Mouse (Mus musculus) monocyte, adult 2 months (primary cell): Measurements from ENCODE around the gene C1ra.
"Not testable (repeated sequence)": the region's sequence is repeated elsewhere in the genome, so short reads cannot be mapped to it uniquely, and the experiment has no call there.

Experiments
- DNase-seq, 2 experiments: peaks; one replicate each; pipeline ENCODE4 v3.0.0; 2022; ENCODE audit warnings: low spot score in 2 of 2, low read depth in 1 of 2

C1ra gene

GRCm38 (mm10) chr6:124541176-124541575 is 29.0 kb downstream of the C1ra start:
- DNase-seq = not testable (repeated sequence)

DNA sequence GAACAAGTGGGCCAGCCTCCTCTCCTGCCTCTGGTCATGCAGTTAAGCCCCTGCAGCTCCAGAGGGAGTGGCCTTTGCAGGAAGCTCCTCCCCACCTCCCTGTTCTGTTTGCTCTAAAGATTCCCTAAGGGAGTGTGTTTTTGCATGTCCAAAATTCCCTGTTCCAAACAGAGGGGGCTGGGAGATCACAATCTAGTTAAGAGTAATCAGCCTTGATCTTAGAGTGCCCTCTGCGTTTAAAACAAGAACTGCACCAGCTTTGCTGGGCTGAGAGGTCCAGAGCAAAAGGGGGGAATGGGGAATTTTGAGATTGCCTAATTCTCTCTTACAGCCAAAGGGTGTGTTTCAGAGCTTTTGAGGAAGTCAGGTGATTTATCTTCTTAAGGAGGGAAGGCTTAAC is 30.1 kb downstream of the C1ra start, which contains the start of gene C1s1:
TSS of gene C1s1 (minus strand) at position 76 of the 400 bp plus-strand sequence.
- DNase-seq = peak; percentile 12 to 24

DNA sequence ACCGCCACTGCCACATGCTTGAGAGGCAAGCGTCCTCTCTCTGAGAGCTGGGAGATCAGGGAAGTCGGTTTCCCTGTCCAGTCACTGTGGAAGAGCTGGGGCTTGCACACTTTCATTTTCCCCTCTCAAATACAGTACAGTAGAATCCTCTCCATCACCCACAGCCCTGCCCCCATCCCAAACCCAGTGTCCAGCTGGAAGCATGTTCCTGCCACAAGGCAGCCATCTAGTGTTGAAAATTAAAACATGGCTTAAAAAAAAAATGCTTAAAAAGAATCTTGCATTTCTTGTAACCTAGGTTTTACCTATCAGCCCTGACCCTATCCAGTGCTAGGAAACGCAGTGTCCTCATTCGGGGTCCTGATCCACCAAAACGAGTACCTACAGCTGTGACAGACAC is 32.3 kb downstream of the C1ra start:
- no peak for DNase-seq

GRCm38 (mm10) chr6:124545425-124545824 is 33.2 kb downstream of the C1ra start:
- DNase-seq = no peak

DNA sequence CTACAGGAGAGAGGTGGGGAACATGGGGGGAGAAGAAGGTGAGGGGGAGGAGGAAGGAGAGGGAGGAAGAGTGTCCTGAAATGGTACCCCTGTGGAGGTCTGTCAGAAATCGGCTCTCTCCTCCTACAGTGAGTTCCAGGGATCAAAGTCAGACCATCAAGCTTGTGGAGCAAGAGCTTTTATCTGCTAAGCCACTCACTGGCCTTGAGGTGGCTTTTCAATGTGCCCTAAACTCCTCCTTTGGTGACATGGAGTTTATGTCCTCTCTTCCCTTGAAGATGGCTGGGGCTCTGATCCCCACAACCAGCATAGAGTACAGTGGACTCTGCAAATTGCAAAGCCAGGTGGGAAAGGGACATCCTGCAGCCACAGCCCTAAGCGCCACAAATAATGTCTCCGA is 35.8 kb downstream of the C1ra start:
- not testable (repeated sequence) for DNase-seq

GRCm38 (mm10) chr6:124549023-124549550 is 36.9 kb downstream of the C1ra start:
- no peak for DNase-seq

- no peak for DNase-seq
These were observed 40.6 kb downstream of the C1ra start for GRCm38 (mm10) chr6:124552766-124553165.

DNA sequence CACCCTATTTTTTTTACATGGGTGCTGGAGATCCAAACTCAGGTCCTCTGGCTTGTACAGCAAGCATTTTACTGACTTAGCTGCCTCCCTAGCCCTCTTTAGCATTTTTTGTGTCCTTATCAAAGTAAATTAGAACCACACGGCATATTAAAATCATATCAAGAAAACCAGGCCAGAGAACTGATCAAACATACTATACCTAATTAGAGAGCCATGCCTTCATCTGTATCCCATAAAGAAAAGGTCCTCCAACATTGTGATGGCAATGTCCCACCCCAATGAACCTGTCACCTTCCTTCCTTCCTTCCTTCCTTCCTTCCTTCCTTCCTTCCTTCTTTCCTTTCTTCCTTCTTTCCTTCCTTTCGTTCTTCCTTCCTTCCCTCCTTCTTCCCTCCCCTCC is 43.8 kb downstream of the C1ra start:
- not testable (repeated sequence) for DNase-seq

- not testable (repeated sequence) for DNase-seq
These were observed 49.0 kb downstream of the C1ra start for GRCm38 (mm10) chr6:124561156-124561555.

- DNase-seq = not testable (repeated sequence)
These were observed 49.4 kb downstream of the C1ra start for GRCm38 (mm10) chr6:124561611-124562010.

- DNase-seq = peak; percentile 13 to 40
These were observed 57.8 kb downstream of the C1ra start, which contains the start of gene C1rb for GRCm38 (mm10) chr6:124570026-124570425. C1rb (plus strand) TSS chr6:124570294.
